Mouse (Mus musculus): ENCODE results near the gene Cntn1. TPM values are rescaled to one million over a fixed set of nuclear protein-coding genes. Genes with fewer than 3 reads are reported as not detected.

The Cntn1 gene
- polyA plus RNA-seq, 1 experiment from 2014 or later: 5.6 TPM

GRCm38 (mm10) chr15:92200326-92200985 is 149.5 kb downstream of the Cntn1 start:
- 76% methylated on average over 6 of the region's 6 CpGs for WGBS

GRCm38 (mm10) chr15:92206695-92207094 is 155.7 kb downstream of the Cntn1 start:
- no peak overlapping the region for H3K4me2 ChIP-seq (ENCODE audit: low read depth, low read length)
- no peak for DNase-seq (ENCODE audit: low spot score)
- H3K9ac ChIP-seq (ENCODE audit: low read depth, low read length): no peak overlapping the region
- no peak for ATAC-seq (ENCODE audit: low read depth)
- H3K36me3 ChIP-seq (ENCODE audit: control insufficient read depth, insufficient read depth, low read length): no peaks in the 10 kb centered on the region
- no peaks in the 10 kb centered on the region for H3K9me3 ChIP-seq (ENCODE audit: control insufficient read depth, low read length)
- no peak overlapping the region for H3K27ac ChIP-seq (replicated peaks; ENCODE audit: low read depth, low read length)
- no peaks in the 10 kb centered on the region for H3K27me3 ChIP-seq (replicated peaks; ENCODE audit: control insufficient read depth, insufficient read depth, low read length)
- 71% methylated on average over 4 of the region's 4 CpGs for WGBS
- H3K4me1 ChIP-seq (ENCODE audit: control insufficient read depth, insufficient read depth, low read length): no peaks in the 10 kb centered on the region
- no peak overlapping the region for H3K4me3 ChIP-seq (ENCODE audit: low read depth, low read length)

More at GRCm38 (mm10) chr15:92200326-92200985, 149.5 kb downstream of the Cntn1 start:
- Histone ChIP-seq H3K36me3 (ENCODE audit: control insufficient read depth, insufficient read depth, low read length) (no peaks in the 10 kb centered on the region), H3K9ac (ENCODE audit: low read depth, low read length) (no peak overlapping the region), H3K4me2 (ENCODE audit: low read depth, low read length) (no peak overlapping the region), H3K9me3 (ENCODE audit: control insufficient read depth, low read length) (no peaks in the 10 kb centered on the region), H3K4me1 (ENCODE audit: control insufficient read depth, insufficient read depth, low read length) (no peaks in the 10 kb centered on the region), H3K27me3 (replicated peaks; ENCODE audit: control insufficient read depth, insufficient read depth, low read length) (no peaks in the 10 kb centered on the region), H3K4me3 (ENCODE audit: low read depth, low read length) (no peak overlapping the region), H3K27ac (replicated peaks; ENCODE audit: low read depth, low read length) (no peak overlapping the region)
- no peak for DNase-seq (ENCODE audit: low spot score)
- ATAC-seq (ENCODE audit: low read depth): no peak

- H3K27ac ChIP-seq (replicated peaks; ENCODE audit: low read depth, low read length): no peak overlapping the region
- DNase-seq (ENCODE audit: low spot score): no peak
- no peaks in the 10 kb centered on the region for H3K9me3 ChIP-seq (ENCODE audit: control insufficient read depth, low read length)
- no peaks in the 10 kb centered on the region for H3K4me1 ChIP-seq (ENCODE audit: control insufficient read depth, insufficient read depth, low read length)
- no peak for ATAC-seq (ENCODE audit: low read depth)
- 96% methylated on average over 1 of the region's 1 CpGs for WGBS
- no peaks in the 10 kb centered on the region for H3K27me3 ChIP-seq (replicated peaks; ENCODE audit: control insufficient read depth, insufficient read depth, low read length)
- H3K4me2 ChIP-seq (ENCODE audit: low read depth, low read length): no peak overlapping the region
- H3K4me3 ChIP-seq (ENCODE audit: low read depth, low read length): no peak overlapping the region
- H3K9ac ChIP-seq (ENCODE audit: low read depth, low read length): no peak overlapping the region
- no peaks in the 10 kb centered on the region for H3K36me3 ChIP-seq (ENCODE audit: control insufficient read depth, insufficient read depth, low read length)
Observed at GRCm38 (mm10) chr15:92209778-92210177, 158.8 kb downstream of the Cntn1 start.

- Histone ChIP-seq H3K9me3 (ENCODE audit: control insufficient read depth, low read length) (no peaks in the 10 kb centered on the region), H3K4me2 (ENCODE audit: low read depth, low read length) (no peak overlapping the region), H3K27ac (replicated peaks; ENCODE audit: low read depth, low read length) (no peak overlapping the region), H3K4me1 (ENCODE audit: control insufficient read depth, insufficient read depth, low read length) (no peaks in the 10 kb centered on the region), H3K27me3 (replicated peaks; ENCODE audit: control insufficient read depth, insufficient read depth, low read length) (no peaks in the 10 kb centered on the region), H3K4me3 (ENCODE audit: low read depth, low read length) (no peak overlapping the region), H3K9ac (ENCODE audit: low read depth, low read length) (no peak overlapping the region), H3K36me3 (ENCODE audit: control insufficient read depth, insufficient read depth, low read length) (no peaks in the 10 kb centered on the region)
- WGBS: 75% methylated on average over 7 of the region's 7 CpGs
- DNase-seq (ENCODE audit: low spot score) (no peak), ATAC-seq (ENCODE audit: low read depth) (no peak)
Observed at GRCm38 (mm10) chr15:92210486-92211235, 159.7 kb downstream of the Cntn1 start.

- Histone ChIP-seq H3K9ac (ENCODE audit: low read depth, low read length) (no peak overlapping the region), H3K27me3 (replicated peaks; ENCODE audit: control insufficient read depth, insufficient read depth, low read length) (no peaks in the 10 kb centered on the region), H3K27ac (replicated peaks; ENCODE audit: low read depth, low read length) (no peak overlapping the region), H3K36me3 (ENCODE audit: control insufficient read depth, insufficient read depth, low read length) (no peaks in the 10 kb centered on the region), H3K9me3 (ENCODE audit: control insufficient read depth, low read length) (no peaks in the 10 kb centered on the region), H3K4me2 (ENCODE audit: low read depth, low read length) (no peak overlapping the region), H3K4me3 (ENCODE audit: low read depth, low read length) (no peak overlapping the region), H3K4me1 (ENCODE audit: control insufficient read depth, insufficient read depth, low read length) (no peaks in the 10 kb centered on the region)
- 45% methylated on average over 3 of the region's 3 CpGs for WGBS
- ATAC-seq (ENCODE audit: low read depth): no peak
- DNase-seq (ENCODE audit: low spot score): no peak
Observed at GRCm38 (mm10) chr15:92215841-92216240, 164.9 kb downstream of the Cntn1 start.

- no peaks in the 10 kb centered on the region for H3K36me3 ChIP-seq (ENCODE audit: control insufficient read depth, insufficient read depth, low read length)
- no peak overlapping the region for H3K4me3 ChIP-seq (ENCODE audit: low read depth, low read length)
- 62% methylated on average over 2 of the region's 2 CpGs for WGBS
- no peaks in the 10 kb centered on the region for H3K27me3 ChIP-seq (replicated peaks; ENCODE audit: control insufficient read depth, insufficient read depth, low read length)
- no peak overlapping the region for H3K9ac ChIP-seq (ENCODE audit: low read depth, low read length)
- ATAC-seq (ENCODE audit: low read depth) (no peak), DNase-seq (ENCODE audit: low spot score) (no peak)
- H3K4me1 ChIP-seq (ENCODE audit: control insufficient read depth, insufficient read depth, low read length): no peaks in the 10 kb centered on the region
- no peak overlapping the region for H3K27ac ChIP-seq (replicated peaks; ENCODE audit: low read depth, low read length)
- no peak overlapping the region for H3K4me2 ChIP-seq (ENCODE audit: low read depth, low read length)
- no peaks in the 10 kb centered on the region for H3K9me3 ChIP-seq (ENCODE audit: control insufficient read depth, low read length)
Observed at GRCm38 (mm10) chr15:92221446-92221845, 170.5 kb downstream of the Cntn1 start.

GRCm38 (mm10) chr15:92231386-92231785 is 180.4 kb downstream of the Cntn1 start:
- H3K36me3 ChIP-seq (ENCODE audit: control insufficient read depth, insufficient read depth, low read length): no peaks in the 10 kb centered on the region
- H3K9ac ChIP-seq (ENCODE audit: low read depth, low read length): no peak overlapping the region
- no peaks in the 10 kb centered on the region for H3K27me3 ChIP-seq (replicated peaks; ENCODE audit: control insufficient read depth, insufficient read depth, low read length)
- peak; percentile 75 for DNase-seq (ENCODE audit: low spot score)
- no peak for ATAC-seq (ENCODE audit: low read depth)
- H3K4me2 ChIP-seq (ENCODE audit: low read depth, low read length): no peak overlapping the region
- no peaks in the 10 kb centered on the region for H3K4me1 ChIP-seq (ENCODE audit: control insufficient read depth, insufficient read depth, low read length)
- no peak overlapping the region for H3K27ac ChIP-seq (replicated peaks; ENCODE audit: low read depth, low read length)
- no peak overlapping the region for H3K4me3 ChIP-seq (ENCODE audit: low read depth, low read length)
- WGBS: 18% methylated on average over 7 of the region's 7 CpGs
- no peaks in the 10 kb centered on the region for H3K9me3 ChIP-seq (ENCODE audit: control insufficient read depth, low read length)

- ATAC-seq (ENCODE audit: low read depth) (no peak), DNase-seq (ENCODE audit: low spot score) (no peak)
- Histone ChIP-seq H3K4me1 (ENCODE audit: control insufficient read depth, insufficient read depth, low read length) (no peaks in the 10 kb centered on the region), H3K27ac (replicated peaks; ENCODE audit: low read depth, low read length) (no peak overlapping the region), H3K4me3 (ENCODE audit: low read depth, low read length) (no peak overlapping the region), H3K9me3 (ENCODE audit: control insufficient read depth, low read length) (no peaks in the 10 kb centered on the region), H3K4me2 (ENCODE audit: low read depth, low read length) (no peak overlapping the region), H3K9ac (ENCODE audit: low read depth, low read length) (no peak overlapping the region), H3K27me3 (replicated peaks; ENCODE audit: control insufficient read depth, insufficient read depth, low read length) (no peaks in the 10 kb centered on the region), H3K36me3 (ENCODE audit: control insufficient read depth, insufficient read depth, low read length) (no peaks in the 10 kb centered on the region)
- 70% methylated on average over 6 of the region's 6 CpGs for WGBS
Observed at GRCm38 (mm10) chr15:92235836-92236235, 184.9 kb downstream of the Cntn1 start.

Measured in embryonic facial prominence, embryonic 14.5 days (tissue).